Mouse (Mus musculus) gastrocnemius, postnatal 4 days (tissue): Measurements from ENCODE around the gene Egln3. TPM values are rescaled to one million over a fixed set of nuclear protein-coding genes. Genes with fewer than 3 reads are reported as not detected.

ENCODE experiments used
- DNase-seq, 2 experiments: peaks; one replicate each; pipeline ENCODE4 v3.0.0; 2021 to 2022; ENCODE audit warnings: low spot score in 2 of 2, mixed read lengths in 2 of 2
- long read RNA-seq, 2 experiments: library from polyadenylated mRNA; stranded (forward); transcript quantifications; one replicate each; pipeline ENCODE4 v2.0.0; 2021
- total RNA-seq, 2 experiments: library from RNA; stranded (reverse); gene quantifications; 2 replicates each; pipeline ENCODE4 v1.2.3; 2021

Egln3 gene
- 10 to 100 TPM; 22.0 to 22.9 TPM for total RNA-seq
- long read RNA-seq, experiment 1, transcript Egln3-201 (5 exons, 2,662 nt) = major isoform, 26 of 27 reads
- long read RNA-seq, experiment 1, partial matches to known transcripts = 0 of 27 reads
- long read RNA-seq, experiment 1, other reads (novel, unspliced or antisense) = 1 of 27 reads
- long read RNA-seq, experiment 2, transcript Egln3-201 (5 exons, 2,662 nt) = major isoform, 18 of 22 reads
- long read RNA-seq, experiment 2, partial matches to known transcripts = 1 of 22 reads
- long read RNA-seq, experiment 2, other reads (novel, unspliced or antisense) = 3 of 22 reads

GRCm38 (mm10) chr12:54203656-54204045, at the start of gene Egln3:
Egln3 (minus strand) TSS chr12:54203860.
- peak; percentile 84 to 90 for DNase-seq

GRCm38 (mm10) chr12:54253449-54253848, 49.8 kb upstream of the Egln3 start:
- no peak for DNase-seq

DNA sequence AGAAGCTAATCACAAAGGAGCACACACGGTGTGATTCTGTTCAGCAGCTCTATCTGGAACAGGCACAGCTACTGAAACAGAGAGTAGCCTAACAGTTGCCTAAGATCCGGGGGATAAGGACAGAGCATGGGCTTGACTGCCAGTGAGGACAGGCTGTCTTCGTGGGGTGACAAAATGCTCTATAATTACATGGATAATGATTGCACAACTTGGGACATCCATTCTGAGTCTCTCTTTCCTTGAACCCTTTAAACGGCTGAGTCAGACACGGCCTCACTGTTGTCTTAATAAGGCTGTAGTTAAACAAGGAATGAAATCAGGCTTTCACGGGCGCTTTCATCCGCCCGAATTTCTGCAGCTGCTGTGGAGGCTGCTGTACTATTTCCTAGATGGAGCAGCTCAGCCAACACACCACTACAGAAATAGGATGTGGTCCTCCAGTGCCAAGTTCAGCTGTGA, 48.3 kb upstream of the Egln3 start:
- peak in 1 of 2 experiments; percentile 18 for DNase-seq

DNA sequence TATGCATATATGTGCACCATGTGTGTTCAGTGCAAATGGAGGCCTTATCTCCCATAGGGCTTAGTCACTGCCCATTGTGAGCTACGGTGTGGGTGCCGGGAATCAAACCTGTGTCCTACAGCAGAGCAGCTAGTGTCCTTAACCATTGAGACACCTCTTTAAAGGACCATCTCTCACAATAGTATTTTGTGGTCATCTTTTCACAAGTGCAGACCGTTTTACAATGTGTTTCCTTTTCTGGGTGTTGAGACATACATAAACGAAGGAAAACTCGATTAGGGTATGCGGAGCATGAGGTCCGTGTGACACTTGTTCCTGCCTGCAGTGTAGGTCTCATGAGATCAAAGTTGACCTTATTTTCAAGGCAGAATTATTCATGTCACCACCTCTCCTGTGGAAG, 44.2 kb upstream of the Egln3 start:
- DNase-seq = no peak

GRCm38 (mm10) chr12:54243158-54243557, 39.5 kb upstream of the Egln3 start:
- no peak for DNase-seq

- DNase-seq = no peak
Observed at GRCm38 (mm10) chr12:54241976-54242375, 38.3 kb upstream of the Egln3 start.

- no peak for DNase-seq
Observed at GRCm38 (mm10) chr12:54233794-54234193, 30.1 kb upstream of the Egln3 start.

DNA sequence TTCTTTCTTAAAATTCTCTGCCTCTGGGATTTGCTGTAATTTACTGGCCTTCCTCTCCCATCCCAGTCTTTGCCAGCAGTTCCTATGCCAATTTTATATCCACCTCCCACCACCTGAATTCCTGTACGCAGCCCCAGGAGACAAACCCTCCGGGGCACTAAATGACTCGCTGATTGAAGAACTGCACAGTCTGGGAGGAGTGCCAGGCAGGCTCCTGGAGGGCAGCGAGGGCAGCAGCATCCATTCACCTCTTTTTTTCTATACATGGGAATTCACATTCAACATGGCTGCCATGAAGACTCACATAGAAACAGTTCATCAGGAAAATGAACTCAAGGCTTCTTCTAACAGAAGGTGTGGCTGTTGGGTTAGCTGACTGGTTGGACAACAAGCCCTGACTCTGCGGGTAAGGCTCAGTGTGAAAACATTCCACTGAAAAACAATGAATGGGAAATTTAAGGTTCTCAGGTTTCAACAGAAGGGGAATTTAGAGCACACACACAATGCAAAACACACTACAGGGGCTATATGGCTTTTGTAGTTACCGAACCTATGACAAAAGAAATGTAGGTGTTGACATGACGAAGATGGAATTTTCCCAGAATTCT, 29.4 kb upstream of the Egln3 start:
- no peak for DNase-seq

GRCm38 (mm10) chr12:54232456-54232855, 28.8 kb upstream of the Egln3 start:
- DNase-seq = no peak

DNA sequence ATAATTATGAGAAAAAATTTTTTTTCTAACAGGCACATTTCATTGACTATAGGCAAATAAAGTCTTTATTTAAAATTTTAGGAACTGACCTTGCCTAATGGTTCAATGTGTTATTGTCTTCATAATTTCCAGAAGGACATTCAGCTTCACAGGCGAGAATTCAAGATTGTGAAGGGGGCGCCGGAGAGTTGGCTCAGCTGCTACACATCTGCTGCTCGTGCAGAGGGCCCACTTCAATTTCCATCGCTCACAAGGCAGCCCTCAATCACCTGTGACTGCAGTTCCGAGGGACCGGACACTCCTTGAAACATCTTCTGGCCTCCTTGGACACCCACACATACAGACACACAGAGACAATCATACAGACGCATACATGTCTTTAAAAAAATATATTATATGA, 23.9 kb upstream of the Egln3 start:
- no peak for DNase-seq

GRCm38 (mm10) chr12:54226341-54226740, 22.7 kb upstream of the Egln3 start:
- DNase-seq = no peak

DNA sequence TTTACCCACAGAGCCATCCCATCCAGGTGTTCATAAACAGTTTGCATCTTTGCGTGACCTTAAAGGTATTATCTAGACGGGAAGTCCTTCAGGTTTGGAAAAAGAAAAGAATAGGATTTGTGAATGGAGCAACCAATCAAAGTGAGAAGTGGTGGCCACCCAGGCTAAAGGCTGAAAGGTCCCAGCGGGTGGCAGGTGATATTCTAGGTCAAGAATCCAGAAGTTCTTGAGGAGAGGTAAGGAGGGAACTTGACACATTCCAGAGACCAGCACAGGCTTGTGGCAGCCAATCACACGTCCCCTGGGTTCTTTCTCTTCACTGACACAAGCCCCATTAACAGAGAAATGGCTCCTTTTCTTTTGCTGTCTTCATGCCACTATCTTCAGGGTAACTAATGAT, 21.9 kb upstream of the Egln3 start:
- no peak for DNase-seq

GRCm38 (mm10) chr12:54225090-54225489, 21.4 kb upstream of the Egln3 start:
- DNase-seq = no peak

- no peak for DNase-seq
Observed at GRCm38 (mm10) chr12:54222036-54222760, 18.5 kb upstream of the Egln3 start.

DNA sequence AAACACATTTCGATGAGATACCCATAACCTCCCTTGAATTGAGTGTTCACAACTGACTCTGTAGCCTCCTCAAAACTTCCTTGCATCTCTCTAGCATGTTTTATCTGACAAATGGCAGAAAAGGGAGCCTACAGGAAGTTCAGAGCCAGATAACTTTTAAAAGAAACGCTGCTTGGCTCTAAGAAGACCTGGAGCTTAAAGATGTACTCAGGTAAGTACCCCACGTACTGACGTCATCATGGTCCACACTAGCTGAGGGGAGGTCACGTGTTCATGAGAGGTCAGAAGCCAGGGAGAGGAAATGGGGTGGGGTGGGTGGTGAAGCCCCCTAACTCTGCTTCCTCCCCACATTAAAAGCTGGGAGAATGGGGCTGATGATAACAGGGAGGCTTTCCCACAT, 13.0 kb upstream of the Egln3 start:
- no peak for DNase-seq

DNA sequence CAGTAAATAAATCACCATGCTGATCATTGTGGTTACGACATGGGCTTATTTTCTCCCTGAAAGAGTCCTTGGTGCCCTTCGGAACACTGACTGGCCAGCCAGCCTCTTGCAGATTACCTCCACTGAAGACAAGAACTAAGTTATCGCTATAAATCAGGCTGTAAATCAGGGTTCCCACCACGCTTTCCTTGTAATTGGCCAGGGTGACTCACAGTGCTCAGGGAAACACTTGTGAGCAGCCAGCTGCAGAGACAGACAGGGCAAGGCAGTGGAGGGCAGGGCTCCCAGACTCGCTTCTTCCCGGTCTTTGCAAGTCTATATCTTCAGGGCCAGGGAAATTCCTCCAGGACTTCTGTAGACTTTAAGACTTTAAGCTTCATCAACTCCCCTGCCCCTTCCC, 10.8 kb upstream of the Egln3 start:
- no peak for DNase-seq

DNA sequence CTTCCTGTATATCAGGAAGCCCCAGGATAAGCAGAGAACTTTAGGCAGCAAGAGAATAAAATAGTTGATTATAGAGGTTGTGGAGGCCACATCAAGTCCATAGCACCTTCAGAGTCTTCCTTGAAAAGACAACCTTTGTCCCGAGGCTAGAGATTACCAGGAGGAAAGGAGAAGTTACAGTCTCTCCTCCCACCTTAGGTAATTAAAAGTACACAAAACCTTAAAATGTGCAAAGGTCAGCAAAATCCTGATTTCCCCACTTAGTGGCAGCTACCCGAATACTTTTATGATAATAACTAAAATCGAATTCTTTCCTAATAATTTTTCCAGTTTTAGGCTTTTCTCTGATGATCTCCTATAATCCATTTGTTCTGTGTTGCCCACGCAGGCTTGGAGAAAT, 10.2 kb upstream of the Egln3 start:
- no peak for DNase-seq

GRCm38 (mm10) chr12:54213230-54213629, 9.6 kb upstream of the Egln3 start:
- no peak for DNase-seq

DNA sequence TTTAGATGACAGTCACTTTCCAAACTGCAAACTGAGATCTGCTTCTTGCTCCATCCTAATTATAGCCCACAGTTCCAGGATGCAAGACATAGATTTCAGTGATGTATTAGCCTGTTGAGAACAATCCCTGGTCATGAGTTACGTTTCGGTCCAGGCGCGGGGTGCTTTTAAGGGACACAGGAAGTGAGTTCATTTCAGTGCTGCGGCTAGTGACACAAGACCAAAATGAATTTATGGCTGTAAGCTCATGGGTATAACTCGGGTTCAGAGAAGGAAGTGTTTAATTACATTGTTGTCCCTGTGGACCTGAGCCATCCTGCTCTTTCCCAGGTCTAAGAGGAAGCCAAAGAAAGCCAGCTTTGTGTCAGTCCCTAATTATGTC, 5.5 kb upstream of the Egln3 start:
- DNase-seq = no peak

DNA sequence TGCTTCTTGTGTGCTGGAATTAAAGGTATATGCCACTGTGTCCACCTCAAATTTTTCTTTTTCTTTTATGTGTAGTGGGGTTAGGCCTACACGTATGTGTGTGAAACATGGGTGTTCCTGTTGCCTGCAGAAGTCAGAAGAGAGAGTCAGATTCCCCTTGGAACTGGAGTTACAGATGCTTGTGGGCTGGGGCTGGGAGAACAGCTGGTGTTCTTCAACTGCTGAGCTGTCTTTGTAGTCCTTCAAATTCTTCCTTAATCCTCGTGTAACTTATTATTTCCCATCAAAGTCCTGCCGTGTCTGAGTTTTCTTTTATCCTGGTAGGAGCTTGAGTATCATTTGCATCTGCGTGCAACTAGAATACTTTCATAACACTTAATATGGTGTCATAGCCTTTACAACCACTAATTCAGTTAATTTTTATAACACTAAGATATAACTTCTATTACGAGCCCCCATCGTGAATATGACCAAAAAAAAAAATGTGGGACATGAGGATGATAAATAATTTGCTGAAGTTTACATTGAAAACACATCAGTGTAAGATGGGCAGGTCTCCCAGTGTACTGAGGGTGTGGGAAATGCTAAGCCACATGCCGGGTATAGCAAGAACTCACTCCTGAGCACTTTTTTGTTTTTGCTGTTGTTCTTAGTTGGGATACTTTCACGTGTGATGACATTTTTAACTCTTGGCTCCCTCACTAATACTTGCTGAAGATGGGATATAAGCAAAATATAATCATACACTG, 4.9 kb upstream of the Egln3 start:
- DNase-seq = no peak

- DNase-seq = no peak
Observed at GRCm38 (mm10) chr12:54205731-54206130, 2.1 kb upstream of the Egln3 start.

DNA sequence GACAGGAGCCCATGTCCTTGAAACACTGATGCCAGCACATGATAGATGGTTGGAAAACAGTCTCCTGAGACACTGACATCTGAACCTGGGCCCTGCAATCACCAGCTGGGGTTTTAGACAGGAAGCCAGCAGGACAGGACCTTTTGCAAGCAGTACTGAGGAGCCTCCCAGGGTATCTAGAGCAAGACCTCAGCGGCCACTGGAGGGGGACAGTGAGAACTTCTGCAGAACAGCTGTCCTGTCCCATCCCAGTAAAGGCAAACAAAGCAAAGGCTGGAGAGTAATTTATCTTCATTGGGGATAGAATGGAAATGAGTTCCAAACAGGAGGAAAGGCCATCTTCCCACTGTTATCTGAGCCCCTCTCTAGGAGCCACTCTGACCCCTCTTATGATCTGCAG, 1.5 kb upstream of the Egln3 start:
- DNase-seq = peak in 1 of 2 experiments; percentile 64
